Mouse (Mus musculus) right cerebral cortex, postnatal 10 days (tissue): ENCODE measurements around the gene Crb3.

Source experiments
- DNase-seq, 2 experiments: peaks; one replicate each; pipeline ENCODE4 v3.0.0; 2021; ENCODE audit warnings: low spot score in 2 of 2

Gene Crb3

GRCm38 (mm10) chr17:57105181-57106034 is 46.5 kb downstream of the Crb3 start, which contains the start of gene Tnfsf9:
Gene Tnfsf9, plus strand, starts transcription at chr17:57105325.
- DNase-seq = peak in 1 of 2 experiments; percentile 38

DNA sequence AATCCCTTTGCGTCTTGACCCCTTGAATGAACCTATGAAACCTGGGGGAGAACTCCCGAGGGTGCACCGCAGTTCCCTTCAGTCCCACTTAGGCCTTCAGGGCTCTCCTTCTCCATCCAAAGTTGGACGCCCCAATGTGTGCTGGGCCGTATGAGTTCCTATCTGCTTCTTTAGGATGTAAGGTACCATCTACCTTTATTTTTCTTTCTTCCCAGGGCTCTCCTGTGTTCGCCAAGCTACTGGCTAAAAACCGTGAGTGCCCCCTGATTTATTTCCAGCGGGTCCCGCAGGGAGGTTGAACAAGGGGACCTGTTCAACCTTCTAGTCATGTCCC is 47.1 kb downstream of the Crb3 start:
- DNase-seq = no peak

DNA sequence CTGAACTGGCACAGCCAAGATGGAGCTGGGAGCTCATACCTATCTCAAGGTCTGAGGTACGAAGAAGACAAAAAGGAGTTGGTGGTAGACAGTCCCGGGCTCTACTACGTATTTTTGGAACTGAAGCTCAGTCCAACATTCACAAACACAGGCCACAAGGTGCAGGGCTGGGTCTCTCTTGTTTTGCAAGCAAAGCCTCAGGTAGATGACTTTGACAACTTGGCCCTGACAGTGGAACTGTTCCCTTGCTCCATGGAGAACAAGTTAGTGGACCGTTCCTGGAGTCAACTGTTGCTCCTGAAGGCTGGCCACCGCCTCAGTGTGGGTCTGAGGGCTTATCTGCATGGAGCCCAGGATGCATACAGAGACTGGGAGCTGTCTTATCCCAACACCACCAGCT is 48.2 kb downstream of the Crb3 start:
- no peak for DNase-seq

GRCm38 (mm10) chr17:57108040-57108665 is 49.2 kb downstream of the Crb3 start:
- no peak for DNase-seq

DNA sequence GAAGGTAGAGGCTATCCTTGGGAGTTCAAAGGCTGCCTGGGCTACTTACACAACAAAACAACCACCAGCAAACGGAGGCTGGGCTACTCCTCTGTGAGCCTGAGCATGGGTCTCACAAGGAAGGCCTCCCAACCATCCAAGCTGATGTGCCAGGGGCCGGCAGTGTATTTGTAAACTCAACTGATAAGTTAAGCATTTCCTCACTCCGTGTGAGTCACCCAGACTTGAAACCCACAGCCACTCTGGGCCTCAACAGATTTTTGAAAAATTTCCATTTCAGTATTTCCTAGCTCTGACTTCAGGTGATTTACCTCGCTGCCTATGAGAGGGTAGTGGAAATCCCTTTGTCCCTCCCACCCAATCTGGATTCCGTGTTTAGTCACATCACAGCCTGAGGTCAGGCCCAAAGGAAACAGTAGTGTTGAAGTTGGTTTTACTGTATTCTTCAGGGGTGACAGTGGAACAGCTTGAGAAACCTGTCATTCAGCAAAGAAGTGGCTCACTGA is 49.8 kb downstream of the Crb3 start:
- no peak for DNase-seq

DNA sequence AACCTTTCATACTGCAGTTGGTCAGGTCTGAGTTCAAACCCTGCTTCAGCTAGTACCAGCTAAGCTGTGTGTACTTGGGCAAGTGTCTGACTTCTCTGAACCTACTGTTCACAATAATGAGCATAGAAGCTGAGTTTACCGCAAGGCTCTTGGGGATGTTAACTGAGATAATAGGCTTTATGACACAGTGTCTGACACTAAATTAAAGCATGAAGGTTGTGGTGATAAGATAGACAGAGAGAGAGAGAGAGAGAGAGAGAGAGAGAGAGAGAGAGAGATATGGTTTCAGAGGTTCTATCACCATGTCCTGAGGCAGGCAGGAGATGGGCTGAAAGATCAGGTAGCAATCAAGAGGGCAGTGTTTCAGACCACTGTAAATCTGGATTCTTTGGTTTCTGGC is 51.1 kb downstream of the Crb3 start:
- DNase-seq = no peak

GRCm38 (mm10) chr17:57112768-57113474 is 54.0 kb downstream of the Crb3 start:
- no peak for DNase-seq
